Mouse (Mus musculus) lung, postnatal 0 days (tissue): ENCODE data around the gene Ngdn.

ENCODE experiments used
- CTCF ChIP-seq: IDR thresholded peaks from 2 replicates; pipeline ENCODE4 v1.5.1; 2016; ENCODE audit warnings: antibody characterized with exemption, mild to moderate bottlenecking
- EP300 ChIP-seq: IDR thresholded peaks from 2 replicates; pipeline ENCODE4 v1.6.1; 2016; ENCODE audit warnings: antibody characterized with exemption, mild to moderate bottlenecking, control low read depth

- TF ChIP-seq CTCF (no peak), EP300 (no peak)
Observed at GRCm38 (mm10) chr14:54967874-54968273, 47.4 kb upstream of the Ngdn start.
